Mouse (Mus musculus): ENCODE results near the gene Adora3. TPM values are rescaled to one million over a fixed set of nuclear protein-coding genes. Genes with fewer than 3 reads are reported as not detected.

The Adora3 gene
- polyA plus RNA-seq (2014; fragmentation: Nextera tagmentation; extraction: Ambion mirVana), result 0.17 TPM in 1 of 2 replicates, not detected in the other

DNA sequence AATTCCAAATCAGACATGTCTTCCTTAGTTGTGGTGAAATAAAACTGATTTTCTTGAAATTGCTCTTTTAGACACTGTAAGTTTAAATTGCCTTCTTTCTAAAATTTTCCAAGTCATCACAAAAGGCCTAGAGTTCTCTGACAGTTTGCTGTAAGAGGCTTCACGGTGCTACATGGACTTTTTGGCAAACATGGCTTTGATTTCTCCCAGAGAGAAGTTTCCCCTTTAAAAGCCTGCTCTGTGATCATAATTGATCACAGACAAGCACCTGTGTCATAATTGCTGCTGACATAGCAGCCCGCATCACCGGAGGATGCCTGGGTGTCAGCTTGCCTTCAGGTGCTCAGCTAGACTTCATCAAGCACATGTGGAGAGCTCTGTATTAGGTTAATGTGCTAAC lies at the start of gene Adora3, which contains the start of gene Tmigd3:
Gene Adora3, plus strand, starts transcription at position 301 of the 400 bp plus-strand sequence.
Gene Tmigd3, plus strand, starts transcription at position 346 of the 400 bp plus-strand sequence.
- peak within 1 kb of the TSS; percentile 65; the same call in 1 of the 2 replicates for H3K27ac ChIP-seq (ENCODE audit: low read depth)
- H3K4me2 ChIP-seq (ENCODE audit: low read length), result no peak within 1 kb of the TSS
- no peak within 1 kb of the TSS for H3K4me3 ChIP-seq (ENCODE audit: low read depth, low read length)
- 90% methylated on average over 3 of the region's 3 CpGs for WGBS
- no peaks in the 10 kb centered on the region for H3K27me3 ChIP-seq (replicated peaks; ENCODE audit: control insufficient read depth, insufficient read depth, low read length)
- peaks cover 5% of the 10 kb centered on the region for H3K4me1 ChIP-seq (replicated peaks; ENCODE audit: control insufficient read depth, insufficient read depth, low read length)
- ATAC-seq (replicated peaks; ENCODE audit: low FRiP score, low TSS enrichment, low read depth), result no peak
- no peak within 1 kb of the TSS for H3K9ac ChIP-seq (ENCODE audit: low read length)
- peak; percentile 32 for DNase-seq (ENCODE audit: low spot score)
- H3K9me3 ChIP-seq (ENCODE audit: control insufficient read depth, low read length), result no peaks in the 10 kb centered on the region
- H3K36me3 ChIP-seq (ENCODE audit: control insufficient read depth, insufficient read depth, low read length), result no peaks in the 10 kb centered on the region

DNA sequence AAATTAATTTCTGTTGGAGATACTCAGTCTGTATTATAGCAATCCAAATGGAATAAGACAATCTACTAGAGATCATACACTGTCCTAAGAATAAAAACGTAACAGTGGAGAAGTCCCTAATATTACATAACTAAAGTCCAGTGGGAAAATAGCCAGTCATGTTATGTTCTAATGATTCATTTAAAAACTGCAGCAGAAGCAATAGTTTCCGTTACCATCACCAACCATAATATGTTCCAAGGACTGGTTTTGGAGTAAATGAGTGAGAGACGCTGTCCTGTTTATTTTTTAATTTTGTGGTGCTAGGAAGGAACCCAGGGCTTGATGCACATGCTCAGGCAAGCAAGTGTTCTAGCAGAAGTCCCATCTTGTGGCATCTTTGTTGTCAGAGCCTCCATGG lies 49.2 kb upstream of the Adora3 start:
- Histone ChIP-seq H3K9ac (ENCODE audit: low read length) (no peak overlapping the region), H3K27me3 (replicated peaks; ENCODE audit: control insufficient read depth, insufficient read depth, low read length) (no peaks in the 10 kb centered on the region), H3K4me1 (replicated peaks; ENCODE audit: control insufficient read depth, insufficient read depth, low read length) (no peaks in the 10 kb centered on the region), H3K36me3 (ENCODE audit: control insufficient read depth, insufficient read depth, low read length) (no peaks in the 10 kb centered on the region), H3K27ac (ENCODE audit: low read depth) (no peak overlapping the region), H3K4me3 (ENCODE audit: low read depth, low read length) (no peak overlapping the region), H3K4me2 (ENCODE audit: low read length) (no peak overlapping the region), H3K9me3 (ENCODE audit: control insufficient read depth, low read length) (no peaks in the 10 kb centered on the region)
- ATAC-seq (replicated peaks; ENCODE audit: low FRiP score, low TSS enrichment, low read depth), result no peak
- WGBS, result 88% methylated on average over 3 of the region's 3 CpGs
- DNase-seq (ENCODE audit: low spot score), result no peak

DNA sequence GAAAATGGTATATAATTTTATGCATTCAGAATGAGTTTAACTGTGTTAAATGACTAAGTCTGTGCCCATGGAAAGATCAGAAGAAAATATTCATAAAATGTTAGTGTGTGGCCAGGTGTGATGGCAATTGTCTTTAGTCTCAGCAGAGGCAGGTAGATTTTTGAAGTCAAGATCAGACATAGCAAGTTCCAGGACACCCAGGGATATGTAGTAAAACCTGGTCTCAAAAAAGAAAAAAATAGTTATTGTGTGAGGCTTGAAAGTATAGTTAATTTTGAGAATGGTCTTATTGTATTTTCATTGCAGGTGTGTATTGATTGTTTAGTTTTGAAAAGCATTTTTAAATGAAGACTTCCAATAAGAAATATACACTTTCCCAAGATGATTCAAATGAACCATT lies 47.0 kb upstream of the Adora3 start:
- no peak overlapping the region for H3K9ac ChIP-seq (ENCODE audit: low read length)
- DNase-seq (ENCODE audit: low spot score) (no peak), ATAC-seq (replicated peaks; ENCODE audit: low FRiP score, low TSS enrichment, low read depth) (no peak)
- no peaks in the 10 kb centered on the region for H3K36me3 ChIP-seq (ENCODE audit: control insufficient read depth, insufficient read depth, low read length)
- H3K9me3 ChIP-seq (ENCODE audit: control insufficient read depth, low read length), result no peaks in the 10 kb centered on the region
- H3K27ac ChIP-seq (ENCODE audit: low read depth), result no peak overlapping the region
- H3K27me3 ChIP-seq (replicated peaks; ENCODE audit: control insufficient read depth, insufficient read depth, low read length), result no peaks in the 10 kb centered on the region
- H3K4me3 ChIP-seq (ENCODE audit: low read depth, low read length), result no peak overlapping the region
- H3K4me1 ChIP-seq (replicated peaks; ENCODE audit: control insufficient read depth, insufficient read depth, low read length), result no peaks in the 10 kb centered on the region
- no peak overlapping the region for H3K4me2 ChIP-seq (ENCODE audit: low read length)

DNA sequence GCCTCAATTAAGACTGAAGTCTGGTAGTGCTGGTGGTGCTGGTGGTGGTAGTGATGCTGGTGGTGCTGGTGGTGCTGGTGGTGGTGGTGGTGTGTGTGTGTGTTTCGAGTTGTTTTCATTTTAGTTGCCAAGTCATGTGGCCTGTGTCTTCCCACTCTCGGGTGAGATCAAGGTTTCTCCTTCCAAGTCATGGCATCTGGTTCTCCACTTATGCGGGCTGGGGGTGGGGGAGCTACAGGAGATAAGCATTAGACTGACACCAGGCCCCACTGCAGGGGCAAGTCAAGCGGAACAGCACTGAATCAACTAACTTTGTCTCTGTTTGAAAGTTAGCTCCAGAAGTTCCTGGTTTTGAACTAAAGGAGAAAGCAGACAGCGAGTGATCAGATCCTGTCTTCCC lies 46.6 kb upstream of the Adora3 start:
- H3K9ac ChIP-seq (ENCODE audit: low read length), result no peak overlapping the region
- H3K4me3 ChIP-seq (ENCODE audit: low read depth, low read length), result no peak overlapping the region
- 40% methylated on average over 5 of the region's 5 CpGs for WGBS
- no peaks in the 10 kb centered on the region for H3K36me3 ChIP-seq (ENCODE audit: control insufficient read depth, insufficient read depth, low read length)
- no peaks in the 10 kb centered on the region for H3K9me3 ChIP-seq (ENCODE audit: control insufficient read depth, low read length)
- no peak overlapping the region for H3K4me2 ChIP-seq (ENCODE audit: low read length)
- H3K27ac ChIP-seq (ENCODE audit: low read depth), result no peak overlapping the region
- no peaks in the 10 kb centered on the region for H3K27me3 ChIP-seq (replicated peaks; ENCODE audit: control insufficient read depth, insufficient read depth, low read length)
- DNase-seq (ENCODE audit: low spot score) (no peak), ATAC-seq (replicated peaks; ENCODE audit: low FRiP score, low TSS enrichment, low read depth) (no peak)
- H3K4me1 ChIP-seq (replicated peaks; ENCODE audit: control insufficient read depth, insufficient read depth, low read length), result no peaks in the 10 kb centered on the region

DNA sequence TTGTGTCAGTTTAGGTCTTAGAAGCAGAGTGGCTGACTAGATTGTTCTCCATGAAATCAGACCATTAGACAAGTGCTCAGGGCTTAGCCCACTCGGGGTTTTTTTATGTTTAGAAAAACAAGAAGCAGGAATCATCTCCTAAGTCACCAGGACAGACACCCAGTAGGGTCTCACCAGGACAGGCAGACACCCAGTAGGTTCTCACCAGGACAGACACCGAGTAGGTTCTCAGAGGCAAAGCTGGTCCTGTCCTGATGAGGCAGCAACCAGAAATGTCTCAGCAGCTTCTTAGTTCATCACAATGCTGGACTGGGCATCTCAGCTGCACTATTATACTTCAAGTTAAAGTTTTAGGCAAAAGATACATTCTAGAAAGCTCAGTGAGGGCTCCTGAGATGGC lies 46.0 kb upstream of the Adora3 start:
- H3K4me3 ChIP-seq (ENCODE audit: low read depth, low read length), result no peak overlapping the region
- WGBS, result 59% methylated on average over 2 of the region's 2 CpGs

DNA sequence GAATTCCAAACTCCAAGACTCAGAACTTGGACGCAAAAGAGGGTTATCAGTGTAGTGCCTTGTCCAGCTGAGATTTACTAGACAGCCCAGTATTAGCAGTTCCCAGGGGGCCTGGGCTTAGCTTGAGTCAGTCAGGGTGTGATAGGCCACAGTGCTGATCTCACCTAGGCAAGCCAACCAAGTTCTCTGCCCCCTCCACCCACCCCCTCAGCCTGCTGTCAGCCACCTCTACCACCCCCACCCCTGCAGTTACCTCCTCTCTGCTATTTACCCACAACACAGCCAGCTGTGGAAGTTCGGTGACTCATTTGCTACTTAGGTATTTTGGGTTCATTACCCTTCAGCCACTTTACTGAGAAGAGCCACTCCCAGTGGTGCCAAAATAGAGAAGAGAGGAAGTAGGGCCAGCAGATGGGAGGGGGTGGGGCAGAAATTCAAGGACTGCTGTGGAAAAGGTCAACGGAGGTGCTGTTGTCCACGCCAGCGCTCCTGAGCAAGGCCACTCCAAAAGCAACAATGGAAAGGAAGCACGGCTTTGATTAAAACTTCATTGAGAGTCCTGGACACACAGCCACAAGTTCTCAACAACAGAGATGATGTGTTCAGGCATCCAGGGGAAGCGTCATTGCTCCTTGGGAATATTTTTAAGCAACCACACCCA lies 45.0 kb upstream of the Adora3 start:
- Histone ChIP-seq H3K9me3 (ENCODE audit: control insufficient read depth, low read length) (no peaks in the 10 kb centered on the region), H3K27ac (ENCODE audit: low read depth) (no peak overlapping the region), H3K4me1 (replicated peaks; ENCODE audit: control insufficient read depth, insufficient read depth, low read length) (no peaks in the 10 kb centered on the region), H3K9ac (ENCODE audit: low read length) (no peak overlapping the region), H3K36me3 (ENCODE audit: control insufficient read depth, insufficient read depth, low read length) (no peaks in the 10 kb centered on the region), H3K27me3 (replicated peaks; ENCODE audit: control insufficient read depth, insufficient read depth, low read length) (no peaks in the 10 kb centered on the region), H3K4me3 (ENCODE audit: low read depth, low read length) (no peak overlapping the region), H3K4me2 (ENCODE audit: low read length) (no peak overlapping the region)
- ATAC-seq (replicated peaks; ENCODE audit: low FRiP score, low TSS enrichment, low read depth), result no peak
- WGBS, result 56% methylated on average over 7 of the region's 7 CpGs
- no peak for DNase-seq (ENCODE audit: low spot score)

More for the DNA sequence above, 46.0 kb upstream of the Adora3 start:
- DNase-seq (ENCODE audit: low spot score) (no peak), ATAC-seq (replicated peaks; ENCODE audit: low FRiP score, low TSS enrichment, low read depth) (no peak)
- no peaks in the 10 kb centered on the region for H3K27me3 ChIP-seq (replicated peaks; ENCODE audit: control insufficient read depth, insufficient read depth, low read length)
- no peaks in the 10 kb centered on the region for H3K36me3 ChIP-seq (ENCODE audit: control insufficient read depth, insufficient read depth, low read length)
- no peak overlapping the region for H3K9ac ChIP-seq (ENCODE audit: low read length)
- no peaks in the 10 kb centered on the region for H3K9me3 ChIP-seq (ENCODE audit: control insufficient read depth, low read length)
- no peak overlapping the region for H3K27ac ChIP-seq (ENCODE audit: low read depth)
- H3K4me2 ChIP-seq (ENCODE audit: low read length), result no peak overlapping the region
- H3K4me1 ChIP-seq (replicated peaks; ENCODE audit: control insufficient read depth, insufficient read depth, low read length), result no peaks in the 10 kb centered on the region

DNA sequence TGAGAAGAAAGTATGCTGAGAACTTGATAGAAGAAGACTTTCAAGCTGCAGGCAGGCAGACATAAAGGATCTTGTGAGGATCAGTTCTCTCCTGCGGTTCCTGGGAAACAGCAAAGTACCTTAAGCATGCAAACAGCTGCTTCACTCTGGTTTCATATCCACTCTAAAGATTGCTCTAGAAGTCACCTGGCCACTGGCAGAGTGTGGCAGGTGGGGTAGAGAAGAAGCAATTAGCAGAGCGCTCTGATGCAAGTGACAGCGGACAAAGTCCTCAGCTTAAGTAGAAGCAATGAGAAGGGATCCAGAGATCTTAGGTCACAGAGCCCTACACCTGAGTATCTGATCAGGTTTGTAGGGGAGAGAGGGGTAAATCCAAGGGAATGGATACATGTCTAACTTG lies 39.1 kb upstream of the Adora3 start:
- no peak for DNase-seq (ENCODE audit: low spot score)
- no peak overlapping the region for H3K27ac ChIP-seq (ENCODE audit: low read depth)
- H3K36me3 ChIP-seq (ENCODE audit: control insufficient read depth, insufficient read depth, low read length), result no peaks in the 10 kb centered on the region
- H3K9me3 ChIP-seq (ENCODE audit: control insufficient read depth, low read length), result no peaks in the 10 kb centered on the region
- H3K4me3 ChIP-seq (ENCODE audit: low read depth, low read length), result no peak overlapping the region
- H3K4me2 ChIP-seq (ENCODE audit: low read length), result no peak overlapping the region
- H3K4me1 ChIP-seq (replicated peaks; ENCODE audit: control insufficient read depth, insufficient read depth, low read length), result no peaks in the 10 kb centered on the region
- no peaks in the 10 kb centered on the region for H3K27me3 ChIP-seq (replicated peaks; ENCODE audit: control insufficient read depth, insufficient read depth, low read length)
- H3K9ac ChIP-seq (ENCODE audit: low read length), result no peak overlapping the region
- 94% methylated on average over 3 of the region's 3 CpGs for WGBS
- ATAC-seq (replicated peaks; ENCODE audit: low FRiP score, low TSS enrichment, low read depth), result no peak

DNA sequence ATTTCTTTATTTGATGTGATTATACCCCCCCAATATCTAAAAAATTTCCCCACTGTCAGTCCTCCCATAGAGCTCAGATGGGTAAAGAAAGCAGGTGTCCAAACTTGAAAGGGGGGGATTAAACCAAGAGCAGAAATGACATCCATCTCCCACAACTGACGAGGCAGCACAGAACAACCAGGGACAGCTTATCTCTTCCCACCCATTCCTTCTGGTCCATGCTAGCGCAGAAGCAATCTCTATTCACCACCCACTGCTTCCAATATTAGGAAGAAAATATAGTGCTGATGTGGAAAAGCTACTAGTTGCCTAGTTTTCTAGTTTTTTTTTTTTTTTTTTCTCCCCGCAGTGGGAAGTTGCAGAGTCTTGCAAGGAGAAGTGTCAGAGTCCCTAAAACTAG lies 34.8 kb upstream of the Adora3 start:
- Histone ChIP-seq H3K4me2 (ENCODE audit: low read length) (no peak overlapping the region), H3K27me3 (replicated peaks; ENCODE audit: control insufficient read depth, insufficient read depth, low read length) (no peaks in the 10 kb centered on the region), H3K4me3 (ENCODE audit: low read depth, low read length) (no peak overlapping the region), H3K27ac (ENCODE audit: low read depth) (no peak overlapping the region), H3K9me3 (ENCODE audit: control insufficient read depth, low read length) (no peaks in the 10 kb centered on the region), H3K36me3 (ENCODE audit: control insufficient read depth, insufficient read depth, low read length) (no peaks in the 10 kb centered on the region), H3K9ac (ENCODE audit: low read length) (no peak overlapping the region), H3K4me1 (replicated peaks; ENCODE audit: control insufficient read depth, insufficient read depth, low read length) (no peaks in the 10 kb centered on the region)
- ATAC-seq (replicated peaks; ENCODE audit: low FRiP score, low TSS enrichment, low read depth) (no peak), DNase-seq (ENCODE audit: low spot score) (no peak)
- 75% methylated on average over 3 of the region's 3 CpGs for WGBS

DNA sequence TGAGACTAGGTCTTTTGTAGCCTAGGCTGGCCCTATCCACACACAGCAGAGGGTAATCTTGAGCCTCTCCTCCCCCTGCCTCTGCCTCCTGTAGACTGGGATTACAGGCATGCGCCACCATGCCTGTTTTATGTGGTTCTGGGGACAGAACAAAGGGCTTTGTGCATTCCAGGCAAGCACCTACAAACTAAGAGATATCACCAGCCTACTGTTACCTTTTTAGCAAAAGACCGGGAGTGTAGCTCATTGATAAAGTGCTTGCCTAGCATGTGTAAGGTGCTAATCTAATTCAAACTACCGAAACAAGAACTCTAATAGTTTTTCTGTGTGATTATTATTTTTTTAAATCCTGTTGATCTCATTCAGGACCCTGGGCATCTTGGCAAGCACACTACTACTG lies 33.8 kb upstream of the Adora3 start:
- Histone ChIP-seq H3K27ac (ENCODE audit: low read depth) (no peak overlapping the region), H3K4me1 (replicated peaks; ENCODE audit: control insufficient read depth, insufficient read depth, low read length) (no peaks in the 10 kb centered on the region), H3K9me3 (ENCODE audit: control insufficient read depth, low read length) (no peaks in the 10 kb centered on the region), H3K9ac (ENCODE audit: low read length) (no peak overlapping the region), H3K4me3 (ENCODE audit: low read depth, low read length) (no peak overlapping the region), H3K27me3 (replicated peaks; ENCODE audit: control insufficient read depth, insufficient read depth, low read length) (no peaks in the 10 kb centered on the region), H3K36me3 (ENCODE audit: control insufficient read depth, insufficient read depth, low read length) (no peaks in the 10 kb centered on the region), H3K4me2 (ENCODE audit: low read length) (no peak overlapping the region)
- DNase-seq (ENCODE audit: low spot score) (no peak), ATAC-seq (replicated peaks; ENCODE audit: low FRiP score, low TSS enrichment, low read depth) (no peak)
- WGBS, result 81% methylated on average over 3 of the region's 3 CpGs

Measured in intestine, embryonic 14.5 days (tissue).